Mouse (Mus musculus) heart, embryonic 16.5 days (tissue): ENCODE measurements around the gene Rasgrp2. TPM values are rescaled to one million over a fixed set of nuclear protein-coding genes. Genes with fewer than 3 reads are reported as not detected.

Source experiments
- polyA plus RNA-seq: library from polyadenylated mRNA; unstranded; fragments of >200 nt; fragmentation: Nextera tagmentation; extraction: Ambion mirVana; gene quantifications from 2 replicates; pipeline ENCODE4 v1.2.1, GENCODE M21; 2015

Rasgrp2 gene
- polyA plus RNA-seq, 1 experiment from 2014 or later, result 69.8 TPM

Other genes starting within 250 kb of the Rasgrp2 start
- gene Majin, start 215.0 kb upstream of the Rasgrp2 start, polyA plus RNA-seq, result not detected in 2 replicates
- 0.25 TPM in 1 of 2 replicates, not detected in the other for gene Gpha2, start 173.0 kb upstream of the Rasgrp2 start, polyA plus RNA-seq
- 22.6 and 23.4 TPM in 2 replicates for gene Ppp2r5b, start 163.5 kb upstream of the Rasgrp2 start, polyA plus RNA-seq
- 8.0 and 8.9 TPM in 2 replicates for gene Atg2a, start 157.7 kb upstream of the Rasgrp2 start, polyA plus RNA-seq
- gene Ehd1, start 122.6 kb upstream of the Rasgrp2 start, polyA plus RNA-seq, result 63.7 and 73.2 TPM in 2 replicates
- gene Cdc42bpg, start 92.9 kb upstream of the Rasgrp2 start, polyA plus RNA-seq, result 0.64 and 0.67 TPM in 2 replicates
- gene Men1, start 64.4 kb upstream of the Rasgrp2 start, polyA plus RNA-seq, result 45.8 and 47.8 TPM in 2 replicates
- 17.2 and 18.5 TPM in 2 replicates for gene Map4k2, start 58.2 kb upstream of the Rasgrp2 start, polyA plus RNA-seq
- gene Sf1, start 35.6 kb upstream of the Rasgrp2 start, polyA plus RNA-seq, result 80.2 and 86.7 TPM in 2 replicates
- gene Pygm, start 14.9 kb upstream of the Rasgrp2 start, polyA plus RNA-seq, result 362 and 381 TPM in 2 replicates
- gene Nrxn2, start 19.4 kb downstream of the Rasgrp2 start, polyA plus RNA-seq, result 0.37 and 0.77 TPM in 2 replicates
- gene Slc22a12, start 143.7 kb downstream of the Rasgrp2 start, polyA plus RNA-seq, result not detected in 2 replicates